Mouse (Mus musculus) thymus, adult 2 months (tissue): ENCODE results near the gene Tmem259. TPM values are rescaled to one million over a fixed set of nuclear protein-coding genes. Genes with fewer than 3 reads are reported as not detected.

ENCODE experiments used
- DNase-seq: peaks from one replicate; pipeline ENCODE4 v3.0.0; 2021
- H3K27ac ChIP-seq: fragments of 200-500 bp; 2 replicates; pipeline ENCODE4 v1.5.1; 2012; ENCODE audit warnings: low read length, control low read depth; ENCODE audit not compliant: control insufficient read depth, insufficient read depth
- H3K27me3 ChIP-seq: fragments of 200-500 bp; 2 replicates; pipeline ENCODE4 v1.6.1; 2012; ENCODE audit warnings: mild to moderate bottlenecking, low read length, moderate library complexity, mixed read lengths; ENCODE audit not compliant: control insufficient read depth, insufficient read depth
- H3K36me3 ChIP-seq: fragments of 200-500 bp; 2 replicates; pipeline ENCODE4 v1.6.1; 2012; ENCODE audit warnings: mild to moderate bottlenecking, low read length, moderate library complexity; ENCODE audit not compliant: control insufficient read depth, insufficient read depth
- H3K4me1 ChIP-seq: fragments of 200-500 bp; replicated peaks from 2 replicates; pipeline ENCODE4 v1.6.1; 2012; ENCODE audit warnings: low read length; ENCODE audit not compliant: control insufficient read depth, insufficient read depth
- H3K4me3 ChIP-seq: fragments of 200-500 bp; 2 replicates; pipeline ENCODE4 v1.5.1; 2012; ENCODE audit warnings: mild to moderate bottlenecking, low read length, control low read depth, moderate library complexity; ENCODE audit not compliant: control insufficient read depth, insufficient read depth
- CTCF ChIP-seq: fragments of 200-500 bp; IDR thresholded peaks from 2 replicates; pipeline ENCODE4 v1.5.1; 2012; ENCODE audit warnings: mild to moderate bottlenecking, control low read depth, low read length, moderate library complexity, borderline replicate concordance; ENCODE audit not compliant: control insufficient read depth, poor library complexity, insufficient read depth; ENCODE audit errors: extremely low read depth
- POLR2A ChIP-seq: fragments of 200-500 bp; IDR thresholded peaks from 2 replicates; pipeline ENCODE4 v1.6.1; 2012; ENCODE audit warnings: mild to moderate bottlenecking, low read length, control low read depth, moderate library complexity; ENCODE audit not compliant: control insufficient read depth, poor library complexity, insufficient read depth; ENCODE audit errors: extremely low read depth
- WGBS: fragments of 180-500 bp; shearing (Covaris S2); methylation state at CpG from one replicate; pipeline ENCODE4 v1.1.7; 2018; 5-methylcytosine and 5-hydroxymethylcytosine counted together
- polyA plus RNA-seq: library from polyadenylated mRNA; depleted of rRNA; stranded (reverse); fragments of >200 nt; gene quantifications from 2 replicates; pipeline ENCODE4 v1.2.3, GENCODE M21; 2012

The Tmem259 gene
- polyA plus RNA-seq, 1 experiment, result 566 TPM

DNA sequence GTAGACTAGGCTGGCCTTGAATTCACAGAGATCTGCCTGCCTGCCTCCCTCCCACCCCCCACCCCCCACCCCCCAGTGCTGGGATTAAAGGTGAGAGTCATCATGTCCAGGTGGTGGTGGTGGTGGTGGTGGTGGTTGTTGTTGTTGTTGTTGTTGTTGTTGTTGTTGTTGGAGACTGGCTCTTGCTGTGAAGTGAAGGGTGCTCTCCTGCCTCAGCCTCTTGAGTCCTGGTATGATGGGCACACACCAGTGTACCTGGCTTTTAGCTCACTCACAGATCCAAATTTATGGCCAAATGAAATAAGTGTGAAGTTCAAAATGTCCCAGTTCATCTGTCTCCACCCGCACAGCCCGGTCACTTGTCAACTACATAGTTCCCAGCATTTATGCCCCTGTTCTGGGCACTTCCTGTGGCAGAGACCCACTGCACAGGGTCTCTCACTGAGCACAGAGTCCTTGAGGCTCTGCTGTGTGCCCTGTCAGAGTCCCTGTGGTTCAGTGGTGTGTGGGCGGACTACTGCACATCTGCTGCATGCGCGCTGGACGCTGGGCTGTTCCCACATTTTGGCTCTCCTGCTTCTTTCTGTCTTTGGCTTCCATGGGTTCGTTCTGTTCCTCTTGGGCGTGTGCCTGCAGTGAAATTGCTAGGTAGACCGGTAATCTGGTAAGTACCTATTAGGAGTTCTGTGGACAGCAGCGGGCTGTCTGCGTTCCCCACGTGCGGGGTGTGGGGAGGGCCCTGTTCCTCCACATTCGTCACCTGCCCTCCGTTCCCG, 49.1 kb downstream of the Tmem259 start:
- H3K4me1 ChIP-seq, result peaks cover 14% of the 10 kb centered on the region
- H3K36me3 ChIP-seq, result no peaks in the 10 kb centered on the region
- 97% methylated on average over 16 of the region's 16 CpGs for WGBS
- no peaks in the 10 kb centered on the region for H3K27me3 ChIP-seq
- no peak overlapping the region for H3K27ac ChIP-seq
- TF ChIP-seq CTCF, result no peak
- no peak for TF ChIP-seq POLR2A
- H3K4me3 ChIP-seq, result no peak overlapping the region
- DNase-seq, result no peak

DNA sequence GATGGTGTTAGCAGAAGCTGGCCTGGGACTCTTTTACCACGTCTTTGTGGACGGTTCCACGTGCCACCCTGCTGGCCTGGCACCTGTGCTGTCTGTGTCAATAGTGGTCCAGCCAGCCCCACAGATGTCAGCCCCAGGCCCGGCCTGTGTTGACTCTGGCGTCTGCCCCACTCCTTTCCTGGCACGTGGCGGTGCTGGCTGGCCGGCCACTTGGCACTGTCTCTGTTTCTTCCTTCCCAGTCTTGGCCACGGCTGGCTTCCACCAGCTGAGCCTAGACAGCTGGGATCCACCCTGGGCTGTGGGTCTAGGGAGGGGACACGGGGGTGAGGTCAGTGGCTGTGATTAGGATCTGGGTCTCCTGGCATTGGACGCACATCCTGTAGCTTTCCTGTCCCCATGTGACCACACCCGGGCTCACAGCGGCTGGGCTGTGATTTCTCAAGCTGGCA, 49.8 kb downstream of the Tmem259 start:
- no peak overlapping the region for H3K27ac ChIP-seq
- 91% methylated on average over 13 of the region's 13 CpGs for WGBS
- no peaks in the 10 kb centered on the region for H3K36me3 ChIP-seq
- no peak for DNase-seq
- H3K4me1 ChIP-seq, result peaks cover 14% of the 10 kb centered on the region
- no peaks in the 10 kb centered on the region for H3K27me3 ChIP-seq
- H3K4me3 ChIP-seq, result no peak overlapping the region
- TF ChIP-seq CTCF (no peak), POLR2A (no peak)

DNA sequence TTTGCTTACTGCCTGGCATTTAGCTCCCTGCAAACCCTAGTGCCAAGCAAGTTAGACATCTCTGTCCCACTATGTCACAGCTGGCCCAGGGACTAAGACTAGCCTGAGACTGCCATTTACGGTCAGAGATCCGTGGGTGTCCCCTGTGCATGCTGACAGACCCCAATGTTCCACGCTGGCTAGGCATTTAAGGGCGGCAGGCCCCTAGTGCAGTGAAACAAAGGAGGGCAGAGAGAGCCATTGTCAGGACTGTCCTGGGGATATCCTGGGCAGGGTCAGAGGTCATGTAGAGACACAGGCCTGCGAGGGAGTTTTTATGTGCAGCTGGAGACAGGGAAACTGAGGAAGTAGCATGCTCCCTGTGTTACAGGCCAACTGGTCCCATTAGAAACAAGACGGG, 50.3 kb downstream of the Tmem259 start:
- no peaks in the 10 kb centered on the region for H3K27me3 ChIP-seq
- no peaks in the 10 kb centered on the region for H3K36me3 ChIP-seq
- TF ChIP-seq POLR2A (no peak), CTCF (no peak)
- no peak overlapping the region for H3K4me3 ChIP-seq
- DNase-seq, result no peak
- no peak overlapping the region for H3K27ac ChIP-seq
- 95% methylated on average over 6 of the region's 6 CpGs for WGBS
- H3K4me1 ChIP-seq, result peaks cover 15% of the 10 kb centered on the region

DNA sequence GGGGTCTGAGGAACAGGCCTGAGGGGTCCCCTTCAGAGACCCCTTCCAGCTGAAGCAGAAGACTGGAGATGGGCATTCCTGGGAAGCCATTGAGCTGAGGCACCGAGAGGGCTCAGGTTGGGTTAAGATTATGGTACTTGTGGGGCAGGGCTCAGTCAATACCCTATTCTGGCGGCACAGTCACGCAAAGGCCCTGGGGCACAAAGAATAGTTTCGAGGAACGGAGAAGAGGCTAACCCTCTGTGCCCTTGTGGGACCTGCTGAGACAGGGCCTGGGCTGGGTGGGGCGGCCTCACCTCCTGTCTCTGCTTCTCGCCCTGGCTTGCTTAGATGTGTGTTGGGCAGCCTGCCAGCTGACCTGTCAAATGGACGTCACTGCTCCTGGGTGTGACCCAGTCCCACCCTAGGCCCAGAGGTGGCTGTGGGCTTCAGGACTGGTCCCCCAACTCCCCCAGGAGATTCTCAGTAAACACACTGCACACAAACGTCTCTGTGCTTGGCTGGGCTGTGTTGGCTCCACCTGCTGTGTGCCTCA, 50.9 kb downstream of the Tmem259 start:
- DNase-seq, result no peak
- no peak for TF ChIP-seq POLR2A
- no peak for TF ChIP-seq CTCF
- WGBS, result 90% methylated on average over 9 of the region's 9 CpGs
- no peak overlapping the region for H3K27ac ChIP-seq
- no peaks in the 10 kb centered on the region for H3K36me3 ChIP-seq
- no peaks in the 10 kb centered on the region for H3K27me3 ChIP-seq
- peaks cover 20% of the 10 kb centered on the region for H3K4me1 ChIP-seq
- no peak overlapping the region for H3K4me3 ChIP-seq

DNA sequence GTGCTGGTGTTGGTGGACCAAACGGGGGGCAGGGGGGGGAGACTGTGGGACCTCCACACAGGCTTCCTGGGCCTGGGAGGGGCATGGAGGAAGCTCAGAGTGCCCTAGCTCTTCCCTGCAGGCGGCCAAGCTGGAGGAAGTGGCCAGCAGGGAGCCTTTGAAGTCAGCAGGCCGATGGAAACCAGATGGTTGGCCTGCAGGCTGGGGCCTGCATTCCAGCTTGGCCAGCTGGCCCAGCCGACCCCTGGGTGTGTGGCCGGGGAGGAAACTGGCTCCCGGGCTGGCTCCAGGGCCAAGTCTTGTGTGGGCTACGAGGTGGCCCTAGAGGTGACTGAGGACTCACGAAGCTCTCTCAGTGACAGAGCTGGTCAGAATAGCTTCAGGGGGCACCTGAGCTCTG, 51.4 kb downstream of the Tmem259 start:
- H3K27ac ChIP-seq, result no peak overlapping the region
- no peak for DNase-seq
- H3K27me3 ChIP-seq, result no peaks in the 10 kb centered on the region
- TF ChIP-seq POLR2A, result no peak
- TF ChIP-seq CTCF, result no peak
- H3K36me3 ChIP-seq, result no peaks in the 10 kb centered on the region
- peaks cover 21% of the 10 kb centered on the region for H3K4me1 ChIP-seq
- H3K4me3 ChIP-seq, result no peak overlapping the region
- 63% methylated on average over 8 of the region's 8 CpGs for WGBS

DNA sequence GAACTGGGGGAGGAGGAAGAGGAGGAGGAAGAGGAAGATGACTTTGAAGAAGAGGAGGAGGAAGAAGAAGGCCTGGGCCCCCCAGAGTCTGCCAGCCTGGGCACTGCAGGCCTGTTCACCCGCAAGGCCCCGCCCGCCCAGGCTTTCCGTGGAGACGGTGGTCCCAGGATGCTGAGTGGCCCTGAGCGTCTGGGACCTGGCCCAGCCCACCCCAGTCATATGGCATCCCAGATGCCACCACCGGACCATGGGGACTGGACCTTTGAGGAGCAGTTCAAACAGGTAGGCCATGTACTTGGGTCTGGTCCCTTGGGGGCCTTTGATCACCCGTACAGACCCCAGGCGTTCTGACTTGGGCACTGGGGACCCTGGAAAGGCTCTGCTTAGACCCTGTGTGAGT, 52.3 kb downstream of the Tmem259 start:
- no peaks in the 10 kb centered on the region for H3K36me3 ChIP-seq
- peaks cover 14% of the 10 kb centered on the region for H3K4me1 ChIP-seq
- WGBS, result 95% methylated on average over 9 of the region's 9 CpGs
- TF ChIP-seq POLR2A, result no peak
- no peak for TF ChIP-seq CTCF
- no peak for DNase-seq
- no peak overlapping the region for H3K4me3 ChIP-seq
- no peaks in the 10 kb centered on the region for H3K27me3 ChIP-seq
- no peak overlapping the region for H3K27ac ChIP-seq

DNA sequence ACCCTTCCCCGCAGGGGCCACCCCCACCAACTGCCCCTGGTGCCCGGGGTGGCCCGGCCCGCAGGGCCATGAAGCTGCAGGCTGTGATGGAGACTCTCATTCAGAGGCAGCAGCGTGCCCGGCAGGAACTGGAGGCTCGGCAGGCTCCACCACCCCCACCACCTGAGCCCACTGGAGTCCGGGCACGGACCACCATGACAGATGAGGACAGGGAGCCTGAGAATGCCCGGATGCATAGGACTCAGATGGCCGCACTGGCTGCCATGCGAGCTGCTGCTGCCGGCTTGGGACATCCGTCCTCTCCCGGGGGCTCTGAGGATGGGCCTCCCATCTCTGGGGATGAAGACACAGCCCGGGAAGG, 53.3 kb downstream of the Tmem259 start:
- H3K27ac ChIP-seq, result no peak overlapping the region
- H3K36me3 ChIP-seq, result no peaks in the 10 kb centered on the region
- 95% methylated on average over 16 of the region's 16 CpGs for WGBS

More for the DNA sequence above, 53.3 kb downstream of the Tmem259 start:
- Histone ChIP-seq H3K4me3 (no peak overlapping the region), H3K4me1 (peaks cover 13% of the 10 kb centered on the region), H3K27me3 (no peaks in the 10 kb centered on the region)
- TF ChIP-seq POLR2A (no peak), CTCF (no peak)
- DNase-seq, result no peak
